Mouse (Mus musculus) spleen, adult 2 months (tissue): Measurements from ENCODE around the gene Dedd2. TPM values are rescaled to one million over a fixed set of nuclear protein-coding genes. Genes with fewer than 3 reads are reported as not detected.

Experiments used
- DNase-seq, 2 experiments: peaks; one replicate each; pipeline versions ENCODE4 v3.0.0 to v3.0.0-alpha.2; 2012 to 2021; ENCODE audit warnings: low spot score in 2 of 2, low read depth in 1 of 2
- H3K27ac ChIP-seq: fragments of 200-500 bp; 2 replicates; pipeline ENCODE4 v1.5.1; 2012; ENCODE audit warnings: low read length, inconsistent platforms; ENCODE audit not compliant: insufficient read depth
- H3K27me3 ChIP-seq: fragments of 200-500 bp; 2 replicates; pipeline ENCODE4 v1.6.1; 2012; ENCODE audit warnings: mild to moderate bottlenecking, moderate library complexity, low read length, inconsistent platforms; ENCODE audit not compliant: control insufficient read depth, insufficient read depth
- H3K36me3 ChIP-seq: fragments of 200-500 bp; 2 replicates; pipeline ENCODE4 v1.6.1; 2012; ENCODE audit warnings: mild to moderate bottlenecking, low read length, inconsistent platforms; ENCODE audit not compliant: control insufficient read depth, insufficient read depth
- H3K4me1 ChIP-seq: fragments of 200-500 bp; 2 replicates; pipeline ENCODE4 v1.6.1; 2011; ENCODE audit warnings: inconsistent platforms; ENCODE audit not compliant: control insufficient read depth, insufficient read depth, insufficient read length
- H3K4me3 ChIP-seq: fragments of 200-500 bp; 2 replicates; pipeline ENCODE4 v1.5.1; 2011; ENCODE audit warnings: mild to moderate bottlenecking, inconsistent platforms; ENCODE audit not compliant: insufficient read depth, insufficient read length; ENCODE audit errors: extremely low read depth
- CTCF ChIP-seq: fragments of 200-500 bp; IDR thresholded peaks from 2 replicates; pipeline ENCODE4 v1.5.1; 2011; ENCODE audit warnings: mild to moderate bottlenecking, inconsistent platforms; ENCODE audit not compliant: insufficient read depth, insufficient read length, insufficient replicate concordance; ENCODE audit errors: extremely low read depth
- POLR2A ChIP-seq: fragments of 200-500 bp; IDR thresholded peaks from 2 replicates; pipeline ENCODE4 v1.6.1; 2011; ENCODE audit warnings: low read depth, low read length, inconsistent platforms
- WGBS: fragments of 180-500 bp; shearing (Covaris S2); methylation state at CpG from one replicate; pipeline ENCODE4 v1.1.7; 2018; 5-methylcytosine and 5-hydroxymethylcytosine counted together
- polyA plus RNA-seq: library from polyadenylated mRNA; depleted of rRNA; stranded (reverse); fragments of >200 nt; gene quantifications from 2 replicates; pipeline ENCODE4 v1.2.3, GENCODE M21; 2012

Dedd2 gene
- polyA plus RNA-seq, 1 experiment: 77.0 TPM

GRCm38 (mm10) chr7:25178787-25179605, 41.4 kb downstream of the Dedd2 start:
- WGBS: 5% methylated on average over 50 of the region's 56 CpGs
- Histone ChIP-seq H3K36me3 (no peaks in the 10 kb centered on the region), H3K27ac (no peak overlapping the region), H3K4me3 (peak overlapping the region; percentile 41; the same call in 1 of the 2 replicates), H3K4me1 (peaks cover 24% of the 10 kb centered on the region), H3K27me3 (peaks cover 19% of the 10 kb centered on the region)
- DNase-seq: no peak
- no peak for TF ChIP-seq CTCF
- no peak for TF ChIP-seq POLR2A

- no peaks in the 10 kb centered on the region for H3K36me3 ChIP-seq
- no peak for DNase-seq
- H3K4me1 ChIP-seq: peaks cover 24% of the 10 kb centered on the region
- no peak overlapping the region for H3K4me3 ChIP-seq
- 7% methylated on average over 17 of the region's 17 CpGs for WGBS
- H3K27ac ChIP-seq: no peak overlapping the region
- no peak for TF ChIP-seq POLR2A
- no peak for TF ChIP-seq CTCF
- peaks cover 19% of the 10 kb centered on the region for H3K27me3 ChIP-seq
Observed at GRCm38 (mm10) chr7:25178317-25178716, 42.1 kb downstream of the Dedd2 start.

- no peak for DNase-seq
- H3K36me3 ChIP-seq: no peaks in the 10 kb centered on the region
- H3K27me3 ChIP-seq: peaks cover 14% of the 10 kb centered on the region
- H3K27ac ChIP-seq: no peak overlapping the region
- peaks cover 7% of the 10 kb centered on the region for H3K4me1 ChIP-seq
- no peak for TF ChIP-seq POLR2A
- TF ChIP-seq CTCF: no peak
- H3K4me3 ChIP-seq: no peak overlapping the region
- WGBS: 84% methylated on average over 10 of the region's 11 CpGs
Observed at GRCm38 (mm10) chr7:25174343-25174742, 46.1 kb downstream of the Dedd2 start.

- WGBS: 80% methylated on average over 5 of the region's 5 CpGs
- DNase-seq: no peak
- no peaks in the 10 kb centered on the region for H3K36me3 ChIP-seq
- no peak for TF ChIP-seq CTCF
- TF ChIP-seq POLR2A: no peak
- H3K27me3 ChIP-seq: peaks cover 1% of the 10 kb centered on the region; the same call in 1 of the 2 replicates
- no peak overlapping the region for H3K27ac ChIP-seq
- H3K4me1 ChIP-seq: no peaks in the 10 kb centered on the region
- H3K4me3 ChIP-seq: no peak overlapping the region
Observed at GRCm38 (mm10) chr7:25172669-25173068, 47.7 kb downstream of the Dedd2 start.

- Histone ChIP-seq H3K27ac (no peak overlapping the region), H3K36me3 (no peaks in the 10 kb centered on the region), H3K4me3 (no peak overlapping the region), H3K27me3 (no peaks in the 10 kb centered on the region), H3K4me1 (no peaks in the 10 kb centered on the region)
- no peak for DNase-seq
- TF ChIP-seq POLR2A (no peak), CTCF (no peak)
- WGBS: 53% methylated on average over 3 of the region's 3 CpGs
Observed at GRCm38 (mm10) chr7:25170583-25170982, 49.8 kb downstream of the Dedd2 start.

GRCm38 (mm10) chr7:25166106-25166505, 54.3 kb downstream of the Dedd2 start:
- no peaks in the 10 kb centered on the region for H3K27me3 ChIP-seq
- no peak for DNase-seq
- H3K27ac ChIP-seq: no peak overlapping the region
- H3K36me3 ChIP-seq: no peaks in the 10 kb centered on the region
- H3K4me3 ChIP-seq: no peak overlapping the region
- H3K4me1 ChIP-seq: no peaks in the 10 kb centered on the region
- TF ChIP-seq CTCF (no peak), POLR2A (no peak)
- WGBS: 84% methylated on average over 5 of the region's 5 CpGs

GRCm38 (mm10) chr7:25156158-25156648, 64.2 kb downstream of the Dedd2 start:
- peaks cover 6% of the 10 kb centered on the region for H3K27me3 ChIP-seq
- DNase-seq: no peak
- H3K36me3 ChIP-seq: no peaks in the 10 kb centered on the region
- H3K27ac ChIP-seq: peak overlapping the region; percentile 19
- TF ChIP-seq CTCF (no peak), POLR2A (no peak)
- peaks cover 23% of the 10 kb centered on the region for H3K4me1 ChIP-seq
- peak overlapping the region; percentile 11; the same call in 1 of the 2 replicates for H3K4me3 ChIP-seq
- 46% methylated on average over 14 of the region's 14 CpGs for WGBS
